Mouse (Mus musculus): ENCODE data around the gene Sytl3.

The Sytl3 gene

GRCm38 (mm10) chr17:6780521-6781115 lies 121.7 kb downstream of the Sytl3 start:
- no peak for DNase-seq

- DNase-seq: no peak
These were observed 122.4 kb downstream of the Sytl3 start for GRCm38 (mm10) chr17:6781273-6781672.

- DNase-seq: peak; percentile 78
These were observed 123.2 kb downstream of the Sytl3 start for GRCm38 (mm10) chr17:6782033-6782526.

GRCm38 (mm10) chr17:6782611-6783005 lies 123.7 kb downstream of the Sytl3 start, which contains the start of gene Ezr:
Gene Ezr, minus strand, starts transcription at chr17:6782784.
- DNase-seq: peak; percentile 92

- DNase-seq: peak; percentile 63
These were observed 124.2 kb downstream of the Sytl3 start for GRCm38 (mm10) chr17:6783006-6783661.

- DNase-seq: no peak
These were observed 125.0 kb downstream of the Sytl3 start for GRCm38 (mm10) chr17:6783756-6784357.

- DNase-seq: no peak
These were observed 128.3 kb downstream of the Sytl3 start for GRCm38 (mm10) chr17:6787241-6787640.
